Mouse (Mus musculus): ENCODE results near the gene Atp6v1fnb. TPM values are rescaled to one million over a fixed set of nuclear protein-coding genes. Genes with fewer than 3 reads are reported as not detected.

The Atp6v1fnb gene
- polyA plus RNA-seq, 1 experiment from 2014 or later, result not detected

DNA sequence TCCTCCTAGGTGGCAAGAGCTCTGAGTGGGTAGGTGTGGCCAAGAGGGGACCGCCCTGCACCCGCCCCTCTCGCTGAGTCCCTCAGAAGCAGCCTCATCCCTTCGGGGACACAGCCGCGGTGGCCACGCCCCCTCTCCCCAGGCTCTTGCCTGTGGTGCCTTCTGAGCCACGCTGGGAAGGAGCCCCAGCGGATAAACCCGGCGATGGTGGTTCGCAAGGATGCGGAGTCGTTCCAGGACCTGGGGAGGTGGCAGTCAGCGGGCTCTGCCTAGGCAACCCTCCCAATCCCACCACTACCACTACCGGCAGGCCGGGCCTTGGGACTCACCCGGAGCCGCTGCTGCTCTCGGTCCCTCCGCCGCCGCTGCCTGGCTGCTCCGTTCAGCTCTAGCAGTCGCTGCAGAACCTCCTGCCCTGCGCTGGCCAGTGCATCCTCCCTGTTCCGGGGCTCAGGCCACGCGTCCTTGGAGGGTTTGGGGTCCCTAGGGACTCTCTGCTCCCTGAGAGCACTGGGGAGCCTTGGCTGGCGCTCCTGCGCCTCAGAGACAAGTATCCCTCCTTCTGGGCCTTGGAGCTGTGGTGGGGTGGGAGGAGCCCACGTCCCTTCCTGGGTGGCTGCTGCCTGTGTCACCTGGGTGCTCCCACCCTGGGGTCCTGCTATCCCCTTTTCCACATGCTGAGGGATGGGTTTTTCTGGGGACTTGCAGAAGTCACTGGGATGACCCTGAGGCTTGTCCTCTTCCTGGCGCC is 2.9 kb downstream of the Atp6v1fnb start:
- Histone ChIP-seq H3K27me3 (replicated peaks; ENCODE audit: insufficient read depth, low read length) (no peaks in the 10 kb centered on the region; the same call in 1 of the 2 replicates), H3K4me2 (replicated peaks; ENCODE audit: low read depth, low read length) (peak overlapping the region; percentile 52), H3K9me3 (ENCODE audit: low read length) (no peaks in the 10 kb centered on the region), H3K9ac (replicated peaks; ENCODE audit: low read depth) (no peak overlapping the region), H3K4me1 (ENCODE audit: insufficient read depth, low read depth, low read length) (0 out of 2 replicates have a peak, but pooled peaks cover 3% of the 10 kb centered on the region), H3K27ac (ENCODE audit: low read length) (no peak overlapping the region), H3K4me3 (ENCODE audit: low read depth, low read length) (peak overlapping the region; percentile 8; the same call in 1 of the 2 replicates), H3K36me3 (ENCODE audit: insufficient read depth, low read length) (0 out of 2 replicates have a peak, but pooled peaks cover 4% of the 10 kb centered on the region)
- DNase-seq (ENCODE audit: low spot score), result peak; percentile 90
- WGBS, result 5% methylated on average over 31 of the region's 33 CpGs
- peak; percentile 98 for ATAC-seq
- TF ChIP-seq CTCF (IDR thresholded peaks at IDR 0.05), result no peak
- no peak for TF ChIP-seq EP300 (IDR thresholded peaks at IDR 0.05)

DNA sequence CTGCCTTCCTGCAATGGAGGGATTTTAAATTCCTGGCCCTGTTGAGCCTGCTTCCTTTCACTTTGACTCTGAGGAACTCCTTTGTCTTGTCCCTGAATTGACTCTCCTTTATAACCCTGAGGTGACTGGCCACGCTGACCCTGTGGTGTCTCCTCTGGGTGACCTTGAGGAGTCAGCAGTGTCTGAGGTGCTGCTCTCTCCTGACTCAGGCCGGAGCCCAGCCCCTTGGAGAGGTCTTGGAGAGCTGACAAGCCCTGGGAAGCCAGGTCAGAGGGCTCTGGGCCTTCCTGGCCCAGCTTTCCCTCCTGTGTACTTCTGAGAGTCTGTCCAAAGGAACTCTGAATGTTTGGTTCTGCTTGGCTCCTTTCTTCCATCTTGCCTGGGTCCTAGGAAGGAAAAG is 3.5 kb downstream of the Atp6v1fnb start:
- H3K27me3 ChIP-seq (replicated peaks; ENCODE audit: insufficient read depth, low read length), result no peaks in the 10 kb centered on the region
- 73% methylated on average over 2 of the region's 2 CpGs for WGBS
- no peak for DNase-seq (ENCODE audit: low spot score)
- H3K36me3 ChIP-seq (ENCODE audit: insufficient read depth, low read length), result 0 out of 2 replicates have a peak, but pooled peaks cover 4% of the 10 kb centered on the region
- no peaks in the 10 kb centered on the region for H3K9me3 ChIP-seq (ENCODE audit: low read length)
- H3K27ac ChIP-seq (ENCODE audit: low read length), result no peak overlapping the region
- no peak overlapping the region for H3K4me3 ChIP-seq (ENCODE audit: low read depth, low read length)
- TF ChIP-seq EP300 (IDR thresholded peaks at IDR 0.05) (no peak), CTCF (IDR thresholded peaks at IDR 0.05) (no peak)
- 0 out of 2 replicates have a peak, but pooled peaks cover 3% of the 10 kb centered on the region for H3K4me1 ChIP-seq (ENCODE audit: insufficient read depth, low read depth, low read length)
- no peak overlapping the region for H3K4me2 ChIP-seq (replicated peaks; ENCODE audit: low read depth, low read length)
- no peak overlapping the region for H3K9ac ChIP-seq (replicated peaks; ENCODE audit: low read depth)
- no peak for ATAC-seq

DNA sequence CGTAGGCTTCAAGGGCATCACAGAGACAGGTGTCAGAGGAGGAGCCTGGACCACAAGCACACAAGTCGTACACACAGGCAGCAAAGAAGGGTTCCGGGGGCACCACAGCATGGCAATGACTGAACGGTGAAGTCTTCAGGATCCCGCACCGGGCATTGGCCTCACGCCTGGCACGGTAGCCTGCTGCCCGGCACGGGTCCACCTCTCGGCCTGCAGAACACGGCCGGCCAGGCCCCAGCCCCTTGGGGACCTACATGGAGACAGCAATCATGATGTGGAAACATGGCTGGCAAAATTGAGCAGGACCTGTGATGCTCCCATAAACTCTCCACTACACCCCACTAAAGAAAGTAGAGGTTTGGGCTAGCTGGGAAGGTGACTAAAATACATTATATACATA is 11.5 kb downstream of the Atp6v1fnb start:
- no peak for ATAC-seq
- TF ChIP-seq CTCF (IDR thresholded peaks at IDR 0.05) (no peak), EP300 (IDR thresholded peaks at IDR 0.05) (no peak)

DNA sequence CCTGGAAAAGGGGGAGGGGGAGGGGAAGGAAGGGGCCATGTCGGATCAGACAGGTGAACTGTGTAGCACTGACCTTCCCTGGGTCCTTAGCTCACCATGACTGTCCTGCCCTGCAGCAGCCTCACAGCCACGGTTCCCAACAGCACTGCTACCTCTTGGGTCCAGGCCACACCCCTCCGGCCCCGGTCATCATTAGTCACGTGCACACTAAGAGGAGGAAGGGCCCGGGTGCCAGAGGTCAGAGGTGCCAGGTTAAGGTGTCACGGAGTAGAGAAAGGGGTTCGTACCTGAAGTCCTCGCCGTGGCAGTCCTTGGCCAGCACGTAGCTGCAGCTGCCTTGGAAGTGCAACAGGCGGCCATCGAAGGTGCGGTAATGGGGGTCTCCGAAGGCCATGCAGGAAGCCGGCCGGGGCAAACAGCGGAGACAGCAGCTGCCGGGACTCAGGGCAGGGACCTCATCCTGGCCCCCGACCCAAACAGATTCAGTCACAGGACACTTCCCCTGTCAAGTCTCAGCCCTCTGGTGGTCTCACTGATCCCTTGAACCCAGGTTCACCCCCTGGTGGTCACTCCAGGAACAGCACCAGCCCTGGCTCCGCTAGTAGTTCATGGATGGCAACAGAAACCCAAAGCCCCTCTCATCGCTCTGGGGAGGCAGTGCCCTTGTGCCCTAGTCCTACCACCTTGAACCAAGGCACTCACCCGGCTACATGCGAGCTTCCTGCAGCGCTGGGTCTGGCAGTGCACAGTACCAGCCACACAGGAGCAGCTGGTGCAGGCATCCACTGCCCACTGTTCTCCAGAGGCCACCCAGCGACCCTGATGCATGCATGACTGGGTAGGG is 13.7 kb downstream of the Atp6v1fnb start:
- Histone ChIP-seq H3K36me3 (ENCODE audit: insufficient read depth, low read length) (no peaks in the 10 kb centered on the region), H3K4me2 (replicated peaks; ENCODE audit: low read depth, low read length) (peak overlapping the region; percentile 85), H3K9ac (replicated peaks; ENCODE audit: low read depth) (no peak overlapping the region), H3K27me3 (replicated peaks; ENCODE audit: insufficient read depth, low read length) (no peaks in the 10 kb centered on the region), H3K27ac (ENCODE audit: low read length) (no peak overlapping the region), H3K9me3 (ENCODE audit: low read length) (no peaks in the 10 kb centered on the region), H3K4me1 (ENCODE audit: insufficient read depth, low read depth, low read length) (no peaks in the 10 kb centered on the region), H3K4me3 (ENCODE audit: low read depth, low read length) (peak overlapping the region; percentile 40)
- no peak for TF ChIP-seq EP300 (IDR thresholded peaks at IDR 0.05)
- peak; percentile 96 for TF ChIP-seq CTCF (IDR thresholded peaks at IDR 0.05)
- ATAC-seq, result peak; percentile 79
- DNase-seq (ENCODE audit: low spot score), result peak; percentile 53
- 8% methylated on average over 26 of the region's 26 CpGs for WGBS

More for the DNA sequence above, 11.5 kb downstream of the Atp6v1fnb start:
- DNase-seq (ENCODE audit: low spot score), result no peak
- Histone ChIP-seq H3K4me1 (ENCODE audit: insufficient read depth, low read depth, low read length) (no peaks in the 10 kb centered on the region), H3K4me2 (replicated peaks; ENCODE audit: low read depth, low read length) (no peak overlapping the region), H3K9me3 (ENCODE audit: low read length) (no peaks in the 10 kb centered on the region), H3K36me3 (ENCODE audit: insufficient read depth, low read length) (no peaks in the 10 kb centered on the region), H3K4me3 (ENCODE audit: low read depth, low read length) (no peak overlapping the region), H3K9ac (replicated peaks; ENCODE audit: low read depth) (no peak overlapping the region), H3K27me3 (replicated peaks; ENCODE audit: insufficient read depth, low read length) (no peaks in the 10 kb centered on the region), H3K27ac (ENCODE audit: low read length) (no peak overlapping the region)
- 90% methylated on average over 13 of the region's 13 CpGs for WGBS

DNA sequence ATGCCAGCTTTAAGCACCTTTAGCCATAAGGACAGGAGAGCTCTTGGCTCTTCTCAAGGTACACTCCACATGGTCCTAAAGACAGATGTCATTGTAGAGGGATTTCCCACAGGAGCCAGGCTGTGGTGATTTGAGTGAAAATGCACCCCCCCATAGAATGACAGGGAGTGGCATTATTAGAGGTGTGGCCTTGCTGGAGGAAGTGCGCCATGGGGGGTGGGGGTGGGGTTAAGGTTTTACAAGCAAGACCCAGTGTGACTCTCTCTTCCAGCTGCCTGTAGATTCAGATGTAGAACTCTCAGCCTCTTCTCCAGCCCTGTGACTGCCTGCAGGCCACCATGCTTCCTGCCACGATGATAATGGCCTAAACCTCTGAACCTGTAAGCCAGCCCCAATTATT is 14.7 kb downstream of the Atp6v1fnb start:
- H3K4me1 ChIP-seq (ENCODE audit: insufficient read depth, low read depth, low read length), result no peaks in the 10 kb centered on the region
- no peak overlapping the region for H3K4me3 ChIP-seq (ENCODE audit: low read depth, low read length)
- no peak overlapping the region for H3K9ac ChIP-seq (replicated peaks; ENCODE audit: low read depth)
- no peak for ATAC-seq
- no peak for DNase-seq (ENCODE audit: low spot score)
- no peaks in the 10 kb centered on the region for H3K9me3 ChIP-seq (ENCODE audit: low read length)
- 50% methylated on average over 2 of the region's 2 CpGs for WGBS
- H3K4me2 ChIP-seq (replicated peaks; ENCODE audit: low read depth, low read length), result no peak overlapping the region
- no peak for TF ChIP-seq EP300 (IDR thresholded peaks at IDR 0.05)
- no peak for TF ChIP-seq CTCF (IDR thresholded peaks at IDR 0.05)
- H3K27me3 ChIP-seq (replicated peaks; ENCODE audit: insufficient read depth, low read length), result no peaks in the 10 kb centered on the region
- no peaks in the 10 kb centered on the region for H3K36me3 ChIP-seq (ENCODE audit: insufficient read depth, low read length)
- no peak overlapping the region for H3K27ac ChIP-seq (ENCODE audit: low read length)

DNA sequence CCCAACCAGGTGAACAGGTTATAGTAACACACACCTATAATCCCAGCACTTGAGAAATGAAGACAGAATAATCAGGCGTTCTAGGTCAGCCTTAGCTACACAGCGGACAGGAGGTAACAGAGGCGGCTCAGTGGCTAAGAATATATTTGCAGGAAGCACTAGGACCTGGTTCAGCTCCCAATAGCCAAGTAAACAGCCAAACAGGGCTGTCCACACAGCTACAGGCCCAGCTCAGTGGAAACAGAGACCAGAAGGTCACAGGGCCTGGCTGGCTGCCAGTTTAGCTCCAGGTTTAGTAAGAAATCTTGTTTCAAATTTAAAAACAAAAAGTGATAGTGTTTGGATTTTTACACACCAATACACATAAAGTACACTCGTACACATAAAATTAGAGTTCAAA is 22.9 kb downstream of the Atp6v1fnb start:
- no peak overlapping the region for H3K4me3 ChIP-seq (ENCODE audit: low read depth, low read length)
- H3K4me1 ChIP-seq (ENCODE audit: insufficient read depth, low read depth, low read length), result no peaks in the 10 kb centered on the region
- ATAC-seq (no peak), DNase-seq (ENCODE audit: low spot score) (no peak)
- WGBS, result 62% methylated on average over 4 of the region's 4 CpGs
- no peak overlapping the region for H3K27ac ChIP-seq (ENCODE audit: low read length)
- H3K9me3 ChIP-seq (ENCODE audit: low read length), result no peaks in the 10 kb centered on the region
- no peak overlapping the region for H3K9ac ChIP-seq (replicated peaks; ENCODE audit: low read depth)
- TF ChIP-seq EP300 (IDR thresholded peaks at IDR 0.05) (no peak), CTCF (IDR thresholded peaks at IDR 0.05) (no peak)
- no peak overlapping the region for H3K4me2 ChIP-seq (replicated peaks; ENCODE audit: low read depth, low read length)
- no peaks in the 10 kb centered on the region; the same call in 1 of the 2 replicates for H3K27me3 ChIP-seq (replicated peaks; ENCODE audit: insufficient read depth, low read length)
- no peaks in the 10 kb centered on the region for H3K36me3 ChIP-seq (ENCODE audit: insufficient read depth, low read length)
